Mouse (Mus musculus): ENCODE results near the gene Relb.

DNA sequence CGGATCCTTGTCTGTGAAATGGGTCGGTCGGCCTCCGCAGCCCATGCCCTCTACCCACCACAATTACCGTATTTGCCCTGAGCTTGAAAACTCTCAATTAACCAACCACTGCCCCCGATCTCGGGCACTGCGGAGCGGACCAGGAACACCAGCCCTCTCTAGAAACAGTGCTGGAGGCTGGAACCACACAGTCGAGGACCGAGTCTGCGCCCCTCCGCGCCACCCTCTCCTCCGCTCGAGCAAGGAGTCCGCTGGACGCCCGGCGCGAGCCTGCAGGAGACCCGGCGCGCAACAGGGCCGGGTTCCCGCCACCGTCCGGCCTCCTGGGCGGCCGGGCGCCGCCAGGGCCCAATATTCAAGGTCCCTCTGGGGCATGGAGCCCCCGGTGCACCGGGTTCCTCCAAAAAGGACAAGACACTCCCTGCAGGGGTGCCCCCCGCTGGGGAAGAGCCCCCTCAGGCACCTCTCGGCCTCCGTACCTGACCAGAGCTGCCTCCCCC is 35.3 kb upstream of the Relb start:
- TF ChIP-seq POLR2A (IDR thresholded peaks at IDR 0.05; ENCODE audit: borderline replicate concordance, extremely low read depth, low read depth, low read length): no peak
- TF ChIP-seq CTCF (IDR thresholded peaks at IDR 0.05; ENCODE audit: insufficient read depth, low read length): no peak
